Mouse (Mus musculus) midbrain, postnatal 0 days (tissue): ENCODE measurements at regions not wholly inside any gene's neighbourhood (a gene's known extent, or its start where the extent isn't known, plus 50 kb on each side); places are given as distances from the start of the nearest gene placed in this dataset.
A peak's percentile ranks its signal among the peaks of the same experiment; 100 is the strongest.

ENCODE experiments used
- ATAC-seq: fragments of 200-750 bp; cut with Nextera tagmentation; 2 replicates; pipeline ENCODE4 v1.8.0; 2017; ENCODE audit warnings: moderate number of reproducible peaks, mild to moderate bottlenecking, moderate TSS enrichment, moderate library complexity; ENCODE audit not compliant: low FRiP score
- DNase-seq: peaks from one replicate; pipeline ENCODE4 v3.0.0-alpha.2; 2015; ENCODE audit warnings: low spot score
- H3K27ac ChIP-seq: fragments of 300-500 bp; sonication (generic); 2 replicates; pipeline ENCODE4 v1.5.1; 2014; ENCODE audit warnings: low read depth, mild to moderate bottlenecking, low read length, mixed read lengths
- H3K27me3 ChIP-seq: fragments of 300-500 bp; sonication (generic); 2 replicates; pipeline ENCODE4 v1.6.1; 2014; ENCODE audit warnings: low read length, control low read depth, mixed read lengths; ENCODE audit not compliant: insufficient read depth
- H3K36me3 ChIP-seq: fragments of 300-500 bp; sonication (generic); 2 replicates; pipeline ENCODE4 v1.6.1; 2014; ENCODE audit warnings: low read length, control low read depth, mixed read lengths; ENCODE audit not compliant: insufficient read depth
- H3K4me1 ChIP-seq: fragments of 300-500 bp; sonication (generic); 2 replicates; pipeline ENCODE4 v1.6.1; 2014; ENCODE audit warnings: mild to moderate bottlenecking, control low read depth, antibody characterized with exemption, low read length, mixed read lengths; ENCODE audit not compliant: insufficient read depth
- H3K4me2 ChIP-seq: fragments of 300-500 bp; sonication (generic); 2 replicates; pipeline ENCODE4 v1.6.1; 2014; ENCODE audit warnings: low read depth, mild to moderate bottlenecking, low read length, mixed read lengths; ENCODE audit not compliant: poor library complexity, severe bottlenecking
- H3K4me3 ChIP-seq: fragments of 300-500 bp; sonication (generic); 2 replicates; pipeline ENCODE4 v1.5.1; 2014; ENCODE audit warnings: low read depth, mild to moderate bottlenecking, low read length, moderate library complexity
- H3K9ac ChIP-seq: fragments of 300-500 bp; sonication (generic); replicated peaks from 2 replicates; pipeline ENCODE4 v1.6.1; 2014; ENCODE audit warnings: mild to moderate bottlenecking, low read length, moderate library complexity, mixed read lengths; ENCODE audit not compliant: poor library complexity, severe bottlenecking
- H3K9me3 ChIP-seq: fragments of 300-500 bp; sonication (generic); 2 replicates; pipeline ENCODE4 v1.6.1; 2016; ENCODE audit warnings: low read length, control low read depth
- CTCF ChIP-seq: IDR thresholded peaks from 2 replicates; pipeline ENCODE4 v1.5.1; 2016; ENCODE audit warnings: antibody characterized with exemption, mild to moderate bottlenecking
- WGBS: fragments of 180-500 bp; shearing (Covaris S2); extraction: QIAGEN DNeasy Blood & Tissue Kit; methylation state at CpG from one replicate; pipeline ENCODE4 v1.1.7; 2014; 5-methylcytosine and 5-hydroxymethylcytosine counted together

DNA sequence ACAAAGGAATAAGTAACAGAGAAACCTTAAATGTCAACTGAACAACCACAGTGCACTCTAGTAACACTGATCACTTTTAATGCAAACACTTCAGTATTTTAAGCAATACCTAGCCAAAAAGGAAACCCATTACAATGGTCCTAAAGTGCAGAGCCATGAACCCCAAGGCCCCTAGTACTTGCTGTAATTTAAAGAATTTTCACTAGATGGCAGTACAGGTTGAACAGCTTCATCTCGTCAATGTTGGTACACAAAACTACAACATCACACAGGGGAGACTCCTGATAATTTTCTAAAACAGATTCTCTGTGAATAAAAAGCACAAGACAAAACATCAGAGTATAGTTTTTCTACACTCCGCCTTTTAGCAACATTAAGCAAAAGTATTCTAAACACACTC is 149.8 kb downstream of the Prdm13 start:
- Histone ChIP-seq H3K9me3 (no peaks in the 10 kb centered on the region), H3K9ac (no peak overlapping the region), H3K4me2 (no peak overlapping the region), H3K4me1 (no peaks in the 10 kb centered on the region), H3K27ac (no peak overlapping the region), H3K27me3 (no peaks in the 10 kb centered on the region), H3K36me3 (no peaks in the 10 kb centered on the region), H3K4me3 (no peak overlapping the region)
- WGBS, result 27% methylated on average over 2 of the region's 2 CpGs
- peak; percentile 44 for DNase-seq
- TF ChIP-seq CTCF, result peak; percentile 75
- ATAC-seq, result no peak

- no peaks in the 10 kb centered on the region for H3K9me3 ChIP-seq
- no peak overlapping the region for H3K4me2 ChIP-seq
- DNase-seq, result no peak
- no peak for TF ChIP-seq CTCF
- H3K4me1 ChIP-seq, result no peaks in the 10 kb centered on the region
- no peaks in the 10 kb centered on the region for H3K36me3 ChIP-seq
- WGBS, result 42% methylated on average over 4 of the region's 4 CpGs
- no peak overlapping the region for H3K27ac ChIP-seq
- H3K9ac ChIP-seq, result no peak overlapping the region
- no peaks in the 10 kb centered on the region for H3K27me3 ChIP-seq
- no peak for ATAC-seq
- no peak overlapping the region for H3K4me3 ChIP-seq
These were observed 153.6 kb downstream of the Prdm13 start for GRCm38 (mm10) chr4:21532186-21532585.
